Mouse (Mus musculus) olfactory bulb, adult 2 months (tissue): ENCODE data around the gene Serpina3g.

Source experiments
- CTCF ChIP-seq: fragments of 200-500 bp; IDR thresholded peaks from 2 replicates; pipeline ENCODE4 v1.5.1; 2012; ENCODE audit warnings: low read depth, mild to moderate bottlenecking, low read length, moderate library complexity; ENCODE audit not compliant: insufficient read depth
- POLR2A ChIP-seq: fragments of 200-500 bp; IDR thresholded peaks from 2 replicates; pipeline ENCODE4 v1.6.1; 2012; ENCODE audit warnings: mild to moderate bottlenecking, low read depth, low read length, moderate library complexity; ENCODE audit not compliant: insufficient read depth

DNA sequence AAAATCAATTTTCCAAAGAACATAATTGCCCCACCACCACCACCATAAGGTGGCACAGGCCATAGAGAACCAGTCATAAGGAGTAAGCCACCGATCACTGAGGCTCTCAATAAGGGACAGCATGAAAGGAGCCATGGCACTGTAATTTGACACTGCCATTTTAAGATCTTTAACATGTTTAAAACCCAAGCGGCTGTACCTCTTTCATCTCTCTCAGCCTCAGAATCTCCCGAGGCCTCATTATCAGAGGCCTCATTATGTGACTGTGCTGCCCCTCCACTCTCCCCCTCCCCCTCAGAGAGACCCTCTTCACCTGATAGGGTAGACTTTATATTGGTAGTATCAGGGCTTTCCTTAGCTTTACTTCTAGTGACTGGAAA, 43.0 kb downstream of the Serpina3g start:
- no peak for TF ChIP-seq CTCF
- TF ChIP-seq POLR2A = no peak
